Mouse (Mus musculus) left cerebral cortex, adult 11 months (tissue): ENCODE measurements around the gene Rsph9.

Experiments
- DNase-seq: peaks from one replicate; pipeline ENCODE4 v3.0.0; 2022; ENCODE audit warnings: low spot score

Gene Rsph9

GRCm38 (mm10) chr17:46102608-46103159, 41.3 kb downstream of the Rsph9 start:
- DNase-seq: no peak

DNA sequence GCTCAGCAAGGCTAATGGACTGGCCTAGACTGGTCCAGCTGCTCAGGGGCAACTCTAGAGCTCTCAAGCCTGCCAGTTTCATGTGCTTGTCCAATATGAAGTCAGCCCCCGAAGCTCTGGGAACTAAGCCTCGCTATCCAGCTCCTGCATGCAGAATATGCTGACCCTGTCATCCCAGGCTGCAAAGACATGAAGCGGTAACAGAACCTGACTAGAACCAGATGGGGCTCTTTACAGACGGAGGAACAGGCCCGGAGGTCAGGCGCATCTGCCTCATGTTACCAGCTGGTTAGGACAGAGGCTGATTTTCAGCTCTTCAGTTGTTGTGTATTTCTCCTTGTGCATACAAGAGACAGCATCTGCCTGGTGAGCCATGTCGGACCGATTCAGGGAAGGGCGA, 42.1 kb downstream of the Rsph9 start:
- DNase-seq: no peak

DNA sequence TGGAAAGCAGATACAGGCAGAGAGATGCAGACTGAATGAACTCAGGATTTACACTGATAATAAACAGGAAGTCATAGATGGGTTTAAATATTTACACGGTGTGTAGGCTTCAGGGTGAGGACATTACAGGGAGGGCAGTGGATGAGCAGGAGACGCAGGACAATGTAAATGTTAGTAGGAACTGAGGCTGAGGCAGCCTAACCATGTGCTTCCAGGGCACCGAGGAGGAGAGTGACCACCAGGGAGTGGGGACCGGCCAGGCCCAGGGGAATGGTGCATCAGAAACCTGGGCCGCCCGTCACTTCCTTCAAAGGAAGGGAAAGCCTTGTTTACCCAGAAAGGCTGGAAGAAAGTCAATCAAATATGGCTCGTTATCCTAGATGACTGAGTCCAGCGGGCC, 45.5 kb downstream of the Rsph9 start:
- no peak for DNase-seq

- no peak for DNase-seq
Observed at GRCm38 (mm10) chr17:46091899-46092298, 52.1 kb downstream of the Rsph9 start.

DNA sequence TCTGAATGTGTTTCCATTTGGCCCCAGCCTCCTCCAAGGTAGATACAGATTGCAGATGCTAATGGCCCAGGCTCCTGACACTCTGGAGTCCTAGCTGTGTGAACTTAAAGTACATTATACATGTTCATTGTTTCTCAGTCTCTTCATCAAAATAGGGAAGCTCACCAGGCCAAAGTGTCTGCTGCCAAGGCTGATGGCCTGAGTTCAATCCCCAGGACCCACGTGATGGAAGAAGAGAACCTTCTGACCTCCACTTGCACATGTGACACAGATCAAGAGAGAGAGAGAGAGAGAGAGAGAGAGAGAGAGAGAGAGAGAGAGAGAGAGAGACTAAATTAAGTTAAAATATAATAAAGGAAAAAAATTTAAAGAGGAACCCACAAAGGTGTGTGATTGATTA, 52.7 kb downstream of the Rsph9 start:
- no peak for DNase-seq

DNA sequence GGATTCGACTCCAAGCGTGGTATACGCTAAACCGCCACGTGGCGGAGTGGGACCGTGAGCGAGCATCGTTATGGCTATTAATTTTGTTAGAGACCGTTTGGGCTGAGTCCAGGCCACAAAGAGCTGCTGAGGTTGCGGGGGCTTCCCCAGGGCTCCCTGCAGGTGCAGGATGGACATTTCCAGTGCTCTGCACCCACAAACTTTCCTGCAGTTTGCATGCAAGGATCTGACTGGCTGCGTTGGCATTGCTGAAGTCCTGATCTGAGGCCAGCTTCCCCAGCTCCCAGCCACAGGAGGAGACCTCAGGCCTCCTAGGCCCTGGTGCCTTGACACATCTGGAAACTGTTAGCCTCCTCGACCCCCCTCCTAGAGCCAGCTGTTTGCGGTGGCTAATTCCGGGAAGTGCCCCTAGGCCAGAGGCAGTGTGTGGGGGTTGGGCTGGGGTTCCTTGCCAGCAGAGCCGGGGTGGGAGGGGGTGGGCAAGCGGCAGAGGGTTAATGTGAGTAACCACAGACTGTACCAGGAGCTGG, 57.6 kb downstream of the Rsph9 start:
- DNase-seq: no peak

DNA sequence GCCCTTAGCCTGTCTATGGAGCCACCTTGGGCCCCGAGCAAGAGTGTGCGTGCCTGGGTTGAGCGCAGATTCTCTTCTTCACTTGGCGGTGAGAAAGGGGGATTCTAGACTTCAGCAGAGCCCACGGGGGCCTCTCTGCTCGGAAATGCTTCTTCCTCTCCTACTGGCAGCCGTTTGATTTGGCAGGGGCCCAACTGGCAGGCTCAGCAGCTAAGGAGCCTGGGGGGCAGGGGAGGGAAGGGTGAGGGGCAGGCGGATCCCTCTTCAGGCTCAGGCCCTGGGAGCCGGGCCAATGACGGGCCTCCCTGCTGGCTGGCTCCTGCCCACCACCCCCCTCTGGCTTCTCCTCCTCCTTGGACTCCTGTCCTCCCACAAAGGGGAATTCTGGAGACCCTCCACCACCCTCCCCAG, 59.9 kb downstream of the Rsph9 start:
- DNase-seq: peak; percentile 27

DNA sequence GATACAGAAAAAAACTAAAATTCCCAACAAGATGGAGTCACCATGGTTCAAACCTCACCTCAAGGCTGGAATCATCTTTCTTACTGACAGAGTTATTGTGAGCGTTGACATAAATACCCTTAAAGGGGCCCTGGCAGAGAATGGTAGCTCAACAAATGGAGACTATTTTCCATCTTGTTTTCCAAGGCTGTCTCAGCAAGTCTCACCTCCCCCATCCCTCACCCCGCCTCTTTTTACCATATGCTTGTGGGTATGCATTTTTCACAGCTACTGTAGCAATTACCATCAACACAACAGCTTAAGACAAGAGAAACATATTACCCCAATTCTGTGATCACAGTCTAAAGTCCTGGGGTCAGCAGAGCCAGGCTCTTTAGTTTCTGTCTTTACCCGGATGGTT, 60.6 kb downstream of the Rsph9 start:
- no peak for DNase-seq

DNA sequence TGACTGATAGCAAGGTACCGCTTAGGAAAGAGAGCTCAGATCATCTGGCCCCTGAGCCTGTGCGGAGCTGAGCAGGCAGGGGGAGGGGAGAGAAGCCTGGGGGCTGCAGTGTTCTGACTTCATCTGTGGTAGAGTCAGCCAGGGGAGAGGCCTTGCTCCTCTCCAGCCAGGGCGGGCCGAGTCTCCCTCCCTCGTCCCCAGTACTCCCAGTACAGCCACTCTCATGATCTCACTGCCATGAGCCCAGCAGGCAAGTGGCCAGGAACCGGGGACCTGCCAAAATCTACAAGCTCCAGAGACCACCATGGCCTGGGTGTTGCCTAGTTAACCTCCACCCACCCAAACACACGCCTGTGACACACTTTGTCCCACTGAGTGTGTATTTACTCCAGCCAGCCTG, 62.4 kb downstream of the Rsph9 start:
- DNase-seq: no peak

DNA sequence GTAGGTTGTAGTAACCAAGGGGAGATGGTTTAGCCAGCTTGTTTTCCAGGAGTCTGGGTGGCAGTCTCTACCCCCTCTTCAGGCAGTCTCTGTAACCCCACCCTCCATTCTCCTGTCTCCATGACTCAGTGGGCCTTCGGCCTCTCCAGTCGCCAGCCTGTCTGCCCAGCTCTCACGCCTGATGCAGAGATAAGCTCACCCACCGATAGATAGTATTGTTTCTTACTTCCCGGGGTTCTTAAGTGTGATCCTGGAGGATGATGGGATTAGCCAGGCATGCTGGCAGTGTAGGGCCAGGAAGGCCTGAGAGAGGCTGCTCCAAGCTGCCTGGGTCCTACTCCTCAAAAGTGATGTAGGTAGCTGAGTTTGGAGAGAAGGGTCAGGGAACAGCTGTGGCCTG, 63.0 kb downstream of the Rsph9 start:
- DNase-seq: no peak

DNA sequence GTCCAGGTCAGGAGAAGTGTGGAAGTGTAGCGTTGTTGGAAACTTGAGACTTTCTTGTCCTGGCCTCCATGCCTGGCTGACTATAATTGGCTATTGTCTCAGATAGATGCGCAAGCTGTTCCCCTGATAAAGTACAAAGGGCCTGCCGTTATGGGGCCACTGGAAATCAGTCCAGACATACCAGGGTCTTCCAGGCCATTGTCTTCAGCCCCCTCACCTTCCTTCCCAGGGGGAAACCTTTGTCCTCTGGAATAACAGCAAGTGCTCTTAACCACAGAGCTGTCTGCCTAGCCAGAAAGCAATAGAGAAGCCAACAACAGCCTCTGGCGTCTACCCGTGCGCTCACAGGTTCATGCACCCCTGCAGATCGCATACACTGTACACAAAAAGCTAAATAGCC, 63.6 kb downstream of the Rsph9 start:
- no peak for DNase-seq

DNA sequence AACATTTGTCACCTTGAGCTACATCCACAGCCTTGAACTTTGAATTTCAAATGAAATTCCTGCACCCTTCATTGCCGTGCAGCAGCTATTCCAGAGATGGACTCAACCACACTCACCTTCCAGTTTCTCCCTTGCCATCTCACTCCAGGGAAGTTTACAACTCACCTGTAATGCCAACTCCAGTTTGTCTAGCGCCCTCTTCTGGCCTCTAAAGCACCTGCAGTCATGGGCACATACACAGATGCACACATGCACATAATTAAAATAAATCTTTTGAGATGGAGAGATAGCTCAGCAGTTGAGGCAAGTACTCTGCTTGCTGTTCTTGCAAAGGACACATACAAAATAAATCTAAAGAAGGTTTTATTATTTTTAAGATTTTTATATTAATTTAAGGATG, 65.0 kb downstream of the Rsph9 start:
- DNase-seq: no peak

DNA sequence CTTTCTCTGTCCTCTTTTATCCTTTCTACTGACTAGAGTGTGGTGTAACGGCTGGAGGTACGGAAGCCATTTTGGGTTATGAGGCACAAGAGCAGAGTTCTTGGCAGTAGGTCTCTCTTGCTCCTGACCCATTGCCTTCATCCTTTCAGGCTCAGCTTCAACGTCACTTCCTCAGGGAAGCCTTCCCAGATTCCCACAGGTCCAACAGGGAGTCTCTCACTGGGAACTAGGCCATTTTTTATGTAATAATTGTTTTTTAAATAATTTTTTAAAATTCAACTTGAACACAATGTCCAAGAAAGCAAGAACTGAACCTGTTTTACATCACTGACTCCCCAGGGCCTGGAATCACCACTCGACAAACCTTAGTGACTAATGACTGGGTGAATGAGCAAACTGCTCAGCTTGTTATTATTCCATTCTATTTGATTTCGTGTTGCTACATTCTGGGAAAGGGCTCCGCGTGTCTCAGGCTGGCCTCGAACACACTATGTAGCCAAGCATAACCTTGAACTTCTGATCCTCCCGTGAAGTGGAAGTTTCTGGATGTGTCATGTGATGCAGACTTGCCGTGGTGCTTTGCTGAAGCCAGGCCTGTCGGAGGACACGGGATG, 66.0 kb downstream of the Rsph9 start:
- no peak for DNase-seq

DNA sequence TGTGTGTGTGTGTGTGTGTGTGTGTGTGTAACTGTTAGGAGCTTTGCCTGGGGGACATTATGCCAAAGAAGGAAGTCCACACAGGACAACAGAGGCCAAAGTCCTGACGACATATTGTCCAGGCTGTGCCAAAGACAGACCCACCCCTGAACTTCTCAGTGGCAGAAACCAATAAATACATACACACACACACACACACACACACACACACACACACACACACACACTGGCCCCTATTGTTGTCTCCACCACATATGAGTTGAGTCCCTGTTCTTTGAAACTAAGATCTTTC, 67.8 kb downstream of the Rsph9 start:
- DNase-seq: no peak

GRCm38 (mm10) chr17:46075551-46076259, 68.3 kb downstream of the Rsph9 start:
- DNase-seq: no peak

DNA sequence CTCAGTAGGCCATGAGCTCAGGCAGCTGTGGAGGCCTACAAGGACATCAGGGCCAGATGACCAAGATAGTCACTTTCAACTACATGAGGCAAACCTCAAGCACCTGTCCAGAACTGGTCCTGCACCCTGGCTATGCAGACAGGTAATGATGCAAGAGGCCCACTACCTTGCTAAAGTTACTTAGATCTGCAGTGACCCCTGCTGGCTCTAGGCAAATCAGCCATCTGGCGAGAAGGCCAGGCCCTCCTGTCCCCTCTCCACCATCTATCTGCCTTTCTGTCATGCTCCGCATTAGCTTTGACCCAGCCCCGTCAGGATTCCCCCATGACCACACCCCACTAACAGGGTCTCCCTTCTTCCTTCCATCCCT, 68.9 kb downstream of the Rsph9 start:
- no peak for DNase-seq

- DNase-seq: no peak
Observed at GRCm38 (mm10) chr17:46074398-46075115, 69.5 kb downstream of the Rsph9 start.

- no peak for DNase-seq
Observed at GRCm38 (mm10) chr17:46073730-46074301, 70.2 kb downstream of the Rsph9 start.
